Mouse (Mus musculus) olfactory bulb, adult 2 months (tissue): ENCODE data around the gene Prop1. TPM values are rescaled to one million over a fixed set of nuclear protein-coding genes. Genes with fewer than 3 reads are reported as not detected.

ENCODE experiments used
- H3K27ac ChIP-seq: fragments of 200-500 bp; 2 replicates; pipeline ENCODE4 v1.5.1; 2012; ENCODE audit warnings: low read depth, low read length; ENCODE audit not compliant: insufficient read depth
- H3K4me1 ChIP-seq: fragments of 200-500 bp; 2 replicates; pipeline ENCODE4 v1.6.1; 2012; ENCODE audit warnings: low read length; ENCODE audit not compliant: control insufficient read depth, insufficient read depth
- H3K4me3 ChIP-seq: fragments of 200-500 bp; 2 replicates; pipeline ENCODE4 v1.5.1; 2012; ENCODE audit warnings: mild to moderate bottlenecking, low read depth, low read length, moderate library complexity; ENCODE audit not compliant: insufficient read depth
- CTCF ChIP-seq: fragments of 200-500 bp; IDR thresholded peaks from 2 replicates; pipeline ENCODE4 v1.5.1; 2012; ENCODE audit warnings: low read depth, mild to moderate bottlenecking, low read length, moderate library complexity; ENCODE audit not compliant: insufficient read depth
- POLR2A ChIP-seq: fragments of 200-500 bp; IDR thresholded peaks from 2 replicates; pipeline ENCODE4 v1.6.1; 2012; ENCODE audit warnings: mild to moderate bottlenecking, low read depth, low read length, moderate library complexity; ENCODE audit not compliant: insufficient read depth
- WGBS: fragments of 180-500 bp; shearing (Covaris S2); methylation state at CpG from one replicate; pipeline ENCODE4 v1.1.7; 2018; 5-methylcytosine and 5-hydroxymethylcytosine counted together
- polyA plus RNA-seq: library from polyadenylated mRNA; stranded (reverse); fragments of >200 nt; gene quantifications from 2 replicates; pipeline ENCODE4 v1.2.4, GENCODE M21; 2012; ENCODE audit warnings: low replicate concordance; ENCODE audit not compliant: missing spikeins, insufficient read depth, insufficient read length

The Prop1 gene
- polyA plus RNA-seq, 1 experiment = not detected

DNA sequence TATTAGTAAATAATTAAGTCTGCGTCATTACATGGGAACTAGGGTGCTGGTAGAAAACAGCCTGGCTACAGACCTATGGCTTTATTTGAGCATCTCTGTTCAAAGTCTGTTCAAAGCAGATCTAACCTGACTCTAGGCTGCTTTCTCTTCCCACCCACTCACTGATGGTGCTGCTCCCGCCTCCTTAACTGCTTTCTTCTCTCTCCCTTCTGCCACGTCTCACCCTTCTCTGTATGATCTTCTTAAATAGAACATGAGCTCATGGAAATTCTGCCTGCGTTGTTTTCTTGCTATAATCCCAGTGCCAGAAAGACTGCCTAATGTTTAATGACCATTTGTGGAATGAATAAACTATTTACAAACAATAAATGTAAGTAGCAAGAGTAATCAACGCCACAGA, 45.4 kb downstream of the Prop1 start:
- H3K4me1 ChIP-seq = peaks cover 4% of the 10 kb centered on the region
- H3K4me3 ChIP-seq = no peak overlapping the region
- no peak overlapping the region for H3K27ac ChIP-seq
- TF ChIP-seq POLR2A (no peak), CTCF (no peak)
- WGBS = 47% methylated on average over 5 of the region's 5 CpGs

Other genes with a start within 250 kb of the Prop1 start
- gene Zfp354c, start 126.0 kb downstream of the Prop1 start, polyA plus RNA-seq = not detected in 2 replicates
- not detected in 2 replicates for gene Zfp879, start 112.2 kb downstream of the Prop1 start, polyA plus RNA-seq
- gene Grm6, start 103.1 kb downstream of the Prop1 start, polyA plus RNA-seq = not detected in 2 replicates
- gene Zfp454, start 66.1 kb downstream of the Prop1 start, polyA plus RNA-seq = not detected in 2 replicates
- not detected in 2 replicates for gene Zfp2, start 37.6 kb downstream of the Prop1 start, polyA plus RNA-seq
- not detected in 2 replicates for gene Zfp354b, start 22.1 kb downstream of the Prop1 start, polyA plus RNA-seq
- gene 4933414I15Rik, start 10.0 kb downstream of the Prop1 start, polyA plus RNA-seq = not detected in 2 replicates
- gene Olfr1378, start 12.8 kb upstream of the Prop1 start, polyA plus RNA-seq = not detected in 2 replicates
- gene Olfr1377, start 28.2 kb upstream of the Prop1 start, polyA plus RNA-seq = not detected in 2 replicates
- gene Olfr51, start 49.8 kb upstream of the Prop1 start, polyA plus RNA-seq = not detected in 2 replicates
- gene Olfr54, start 60.5 kb upstream of the Prop1 start, polyA plus RNA-seq = not detected in 2 replicates
- not detected in 2 replicates for gene Olfr1375, start 94.3 kb upstream of the Prop1 start, polyA plus RNA-seq
- gene Zfp354a, start 105.5 kb upstream of the Prop1 start, polyA plus RNA-seq = not detected in 2 replicates